Mouse (Mus musculus) olfactory bulb, adult 2 months (tissue): Measurements from ENCODE around the gene Hjurp.

ENCODE experiments used
- CTCF ChIP-seq: fragments of 200-500 bp; IDR thresholded peaks from 2 replicates; pipeline ENCODE4 v1.5.1; 2012; ENCODE audit warnings: low read depth, mild to moderate bottlenecking, low read length, moderate library complexity; ENCODE audit not compliant: insufficient read depth
- POLR2A ChIP-seq: fragments of 200-500 bp; IDR thresholded peaks from 2 replicates; pipeline ENCODE4 v1.6.1; 2012; ENCODE audit warnings: mild to moderate bottlenecking, low read depth, low read length, moderate library complexity; ENCODE audit not compliant: insufficient read depth

GRCm38 (mm10) chr1:88264869-88265240, 12.6 kb downstream of the Hjurp start:
- no peak for TF ChIP-seq POLR2A
- TF ChIP-seq CTCF = no peak
